17 mouse cellular contexts compared by ENCODE assay signal in genomic region chr6:31614563-31614962, GRCm38 (mm10). TPM values are rescaled to one million over a fixed set of nuclear protein-coding genes. Genes with fewer than 3 reads are reported as not detected.
DNase-seq lines count a peak whose midpoint lies in the region; ATAC-seq and TF ChIP-seq lines count a peak whose summit lies in the region.
"Had no signal": no experiment of that assay in that cellular context is flagged by ENCODE, and none has a peak within 500 bp of the region (broad histone marks: within the 10 kb centered on the region; RNA-seq: fewer than 3 reads in every experiment).

No protein-coding gene starts in this region.

- no peak for ATAC-seq in heart, embryonic 11.5 days (replicated peaks; ENCODE audit: insufficient number of reproducible peaks, low FRiP score, low TSS enrichment)
- no peak for ATAC-seq in midbrain, postnatal 0 days (ENCODE audit: low FRiP score)
- ATAC-seq in liver, embryonic 12.5 days: no peak
- ATAC-seq: forebrain, postnatal 0 days; hindbrain, postnatal 0 days had no signal

- no peak for DNase-seq in heart, postnatal 14 days
- no peak for DNase-seq in midbrain, embryonic 10.5 days (ENCODE audit: low spot score)
- no peak for DNase-seq in midbrain, postnatal 0 days (ENCODE audit: low spot score)
- DNase-seq in testis, postnatal 14 days (ENCODE audit: low spot score): no peak
- DNase-seq in cerebellum, adult 8-10 months: no peak
- DNase-seq: adrenal gland, adult 2 months; cerebellum, adult 11 months; cerebellum, postnatal 25 days; forebrain, postnatal 0 days; kidney, adult 11 months; kidney, postnatal 14 days; thymus, adult 2 months had no signal

- H3K4me3 ChIP-seq in heart, embryonic 11.5 days (ENCODE audit: low read depth, low read length): no peak overlapping the region
- no peak overlapping the region for H3K4me3 ChIP-seq in midbrain, embryonic 10.5 days
- no peak overlapping the region for H3K4me3 ChIP-seq in midbrain, postnatal 0 days (ENCODE audit: low read depth, low read length)
- H3K4me3 ChIP-seq in liver, embryonic 12.5 days: peak overlapping the region; percentile 68
- H3K4me3 ChIP-seq: limb, embryonic 12.5 days; neural tube, embryonic 12.5 days had no signal

- H3K9ac ChIP-seq in heart, embryonic 11.5 days (ENCODE audit: low read depth, low read length): 0 out of 2 replicates have a peak overlapping the region, but pooled peaks have one; percentile 24
- no peak overlapping the region for H3K9ac ChIP-seq in midbrain, postnatal 0 days (replicated peaks; ENCODE audit: low read length, poor library complexity, severe bottlenecking)
- peak overlapping the region; percentile 90 for H3K9ac ChIP-seq in liver, embryonic 12.5 days
- H3K9ac ChIP-seq: forebrain, postnatal 0 days; limb, embryonic 12.5 days; neural tube, embryonic 12.5 days had no signal

- intact Hi-C loops in heart, postnatal 14 days (cut with DNase I): no loop called here

- WGBS in heart, embryonic 11.5 days (ENCODE audit: insufficient replicate concordance): 71% methylated on average over 4 of the region's 4 CpGs
- WGBS in midbrain, embryonic 10.5 days: 94% methylated on average over 4 of the region's 4 CpGs
- 97% methylated on average over 4 of the region's 4 CpGs for WGBS in midbrain, postnatal 0 days
- WGBS in liver, embryonic 12.5 days (ENCODE audit: insufficient replicate concordance): 55% methylated on average over 4 of the region's 4 CpGs

- no peaks in the 10 kb centered on the region for H3K36me3 ChIP-seq in heart, embryonic 11.5 days (ENCODE audit: control insufficient read depth, insufficient read depth, low read length)
- H3K36me3 ChIP-seq in midbrain, embryonic 10.5 days: no peaks in the 10 kb centered on the region
- H3K36me3 ChIP-seq in midbrain, postnatal 0 days (ENCODE audit: insufficient read depth, low read length): no peaks in the 10 kb centered on the region
- peaks cover 5% of the 10 kb centered on the region; the same call in 1 of the 2 replicates for H3K36me3 ChIP-seq in liver, embryonic 12.5 days
- H3K36me3 ChIP-seq: limb, embryonic 12.5 days; neural tube, embryonic 12.5 days had no signal

- H3K4me2 ChIP-seq in heart, embryonic 11.5 days: peak overlapping the region; percentile 41
- H3K4me2 ChIP-seq in midbrain, postnatal 0 days (ENCODE audit: low read depth, low read length, poor library complexity, severe bottlenecking): no peak overlapping the region
- H3K4me2 ChIP-seq in liver, embryonic 12.5 days: peak overlapping the region; percentile 78
- H3K4me2 ChIP-seq: limb, embryonic 12.5 days; neural tube, embryonic 12.5 days had no signal

- no peaks in the 10 kb centered on the region for H3K9me3 ChIP-seq in heart, embryonic 11.5 days (replicated peaks; ENCODE audit: control insufficient read depth, low read length)
- no peaks in the 10 kb centered on the region for H3K9me3 ChIP-seq in midbrain, embryonic 10.5 days (replicated peaks)
- no peaks in the 10 kb centered on the region for H3K9me3 ChIP-seq in midbrain, postnatal 0 days (ENCODE audit: low read length)
- no peaks in the 10 kb centered on the region for H3K9me3 ChIP-seq in liver, embryonic 12.5 days (replicated peaks)
- H3K9me3 ChIP-seq: limb, embryonic 12.5 days; neural tube, embryonic 12.5 days had no signal

- H3K4me1 ChIP-seq in heart, embryonic 11.5 days (ENCODE audit: control insufficient read depth, insufficient read depth, low read length): peaks cover 50% of the 10 kb centered on the region
- H3K4me1 ChIP-seq in midbrain, embryonic 10.5 days: peaks cover 21% of the 10 kb centered on the region
- no peaks in the 10 kb centered on the region for H3K4me1 ChIP-seq in midbrain, postnatal 0 days (ENCODE audit: insufficient read depth, low read length)
- peaks cover 98% of the 10 kb centered on the region for H3K4me1 ChIP-seq in liver, embryonic 12.5 days
- H3K4me1 ChIP-seq: neural tube, embryonic 12.5 days had no signal

- H3K27me3 ChIP-seq in heart, embryonic 11.5 days (ENCODE audit: control insufficient read depth, insufficient read depth, low read length): no peaks in the 10 kb centered on the region
- no peaks in the 10 kb centered on the region for H3K27me3 ChIP-seq in midbrain, embryonic 10.5 days (ENCODE audit: low read depth, poor library complexity, severe bottlenecking)
- no peaks in the 10 kb centered on the region for H3K27me3 ChIP-seq in midbrain, postnatal 0 days (ENCODE audit: insufficient read depth, low read length)
- H3K27me3 ChIP-seq in liver, embryonic 12.5 days (replicated peaks): no peaks in the 10 kb centered on the region
- H3K27me3 ChIP-seq: neural tube, embryonic 12.5 days had no signal

- H3K27ac ChIP-seq in heart, embryonic 11.5 days (ENCODE audit: low read depth, low read length): peak overlapping the region; percentile 76
- 0 out of 2 replicates have a peak overlapping the region, but pooled peaks have one; percentile 69 for H3K27ac ChIP-seq in midbrain, embryonic 10.5 days (replicated peaks)
- H3K27ac ChIP-seq in midbrain, postnatal 0 days (ENCODE audit: low read depth, low read length): no peak overlapping the region
- H3K27ac ChIP-seq in liver, embryonic 12.5 days: peak overlapping the region; percentile 98
- H3K27ac ChIP-seq: hindbrain, postnatal 0 days; limb, embryonic 12.5 days; neural tube, embryonic 12.5 days had no signal

- no peak for TF ChIP-seq CTCF in midbrain, postnatal 0 days (IDR thresholded peaks at IDR 0.05)

RNA-seq across cellular contexts. Expression of gene Podxl, which starts 50.8 kb away (rescaled TPM):
- polyA plus RNA-seq in heart, embryonic 11.5 days (2014; fragmentation: Nextera tagmentation; extraction: Ambion mirVana): 22.7 and 26.0 TPM in 2 replicates
- 10 to 100 TPM; 87.5 to 88.3 TPM for total RNA-seq in heart, postnatal 14 days (2021)
- 19.7 and 22.4 TPM in 2 replicates for polyA plus RNA-seq in midbrain, embryonic 10.5 days (2016; fragmentation: Nextera tagmentation; extraction: Ambion mirVana)
- 15.1 and 16.3 TPM in 2 replicates for total RNA-seq in midbrain, postnatal 0 days (2014; rRNA removed)
- 5.7 and 6.0 TPM in 2 replicates for polyA plus RNA-seq in midbrain, postnatal 0 days (2015; fragmentation: Nextera tagmentation; extraction: Ambion mirVana)
- polyA plus RNA-seq in liver, embryonic 12.5 days (2016; fragmentation: Nextera tagmentation; extraction: Ambion mirVana): 23.0 and 24.5 TPM in 2 replicates
